Mouse (Mus musculus): ENCODE data around the gene Slc38a3. TPM values are rescaled to one million over a fixed set of nuclear protein-coding genes. Genes with fewer than 3 reads are reported as not detected.
A peak's percentile ranks its signal among the peaks of the same experiment; 100 is the strongest.

Gene Slc38a3
- total RNA-seq, 2 experiments from 2014 or later: 60.8 to 94.7 TPM

- no peak for DNase-seq
- TF ChIP-seq CTCF (IDR thresholded peaks at IDR 0.05): no peak
- H3K27ac ChIP-seq: peak overlapping the region; percentile 78
- no peak overlapping the region for H3K4me3 ChIP-seq
- intact Hi-C loops (cut with DNase I): no loop called here
Measured at GRCm38 (mm10) chr9:107702606-107703185, 33.4 kb upstream of the Slc38a3 start.

- no peak for TF ChIP-seq CTCF (IDR thresholded peaks at IDR 0.05)
- H3K27ac ChIP-seq: peak overlapping the region; percentile 78
- peak; percentile 90 for DNase-seq
- peak overlapping the region; percentile 21; the same call in 1 of the 2 replicates for H3K4me3 ChIP-seq
- intact Hi-C loops (cut with DNase I): no loop called here
Measured at GRCm38 (mm10) chr9:107701594-107701993, 32.3 kb upstream of the Slc38a3 start.

- intact Hi-C loops (cut with DNase I): no loop called here
- peak; percentile 68 for DNase-seq
Measured at GRCm38 (mm10) chr9:107700114-107700571, 30.8 kb upstream of the Slc38a3 start.

GRCm38 (mm10) chr9:107699376-107699980 is 30.1 kb upstream of the Slc38a3 start:
- H3K27ac ChIP-seq: peak overlapping the region; percentile 78
- DNase-seq: no peak
- 0 out of 2 replicates have a peak overlapping the region, but pooled peaks have one; percentile 13 for H3K4me3 ChIP-seq
- no peak for TF ChIP-seq CTCF (IDR thresholded peaks at IDR 0.05)
- intact Hi-C loops (cut with DNase I): no loop called here

More at GRCm38 (mm10) chr9:107700114-107700571, 30.8 kb upstream of the Slc38a3 start:
- peak overlapping the region; percentile 78 for H3K27ac ChIP-seq
- no peak for TF ChIP-seq CTCF (IDR thresholded peaks at IDR 0.05)
- peak overlapping the region; percentile 13; the same call in 1 of the 2 replicates for H3K4me3 ChIP-seq

GRCm38 (mm10) chr9:107698611-107699190 is 29.4 kb upstream of the Slc38a3 start:
- peak overlapping the region; percentile 78 for H3K27ac ChIP-seq
- TF ChIP-seq CTCF (IDR thresholded peaks at IDR 0.05): no peak; the same call in 1 of the 2 replicates
- intact Hi-C loops (cut with DNase I): no loop called here
- no peak overlapping the region for H3K4me3 ChIP-seq
- DNase-seq: no peak

DNA sequence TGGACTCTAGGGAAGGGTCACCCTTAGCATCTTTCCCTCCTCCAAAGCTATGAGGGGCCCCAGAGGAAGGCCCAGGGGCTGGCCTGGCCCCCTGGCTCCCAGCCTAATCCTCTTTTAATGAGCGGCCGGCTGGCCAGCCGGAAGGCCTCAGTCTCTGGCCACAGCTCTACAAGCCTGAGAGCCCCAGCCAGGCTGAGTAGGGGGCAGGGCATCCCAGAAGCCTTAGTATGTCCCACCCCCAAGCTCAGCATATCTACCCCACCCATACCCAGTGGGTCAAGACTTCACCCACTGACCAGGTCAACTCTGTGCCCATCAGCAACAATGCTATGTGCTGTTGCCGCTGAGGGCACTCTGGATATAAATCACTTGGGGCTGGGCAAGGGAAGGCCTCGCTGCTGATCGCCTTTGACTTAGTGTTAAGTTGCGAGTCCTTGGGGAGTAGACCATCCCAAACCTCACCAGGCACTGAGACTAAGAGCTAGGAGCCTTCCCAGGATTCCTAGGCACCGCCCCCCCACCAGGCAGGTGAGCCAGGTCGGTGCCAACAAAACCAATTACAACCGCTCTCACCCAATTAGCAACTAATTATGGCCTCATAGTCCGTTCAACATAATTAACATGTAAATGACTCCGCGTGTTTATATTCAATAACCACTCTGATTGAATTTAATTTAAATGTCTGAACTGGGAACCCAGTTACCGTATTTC is 28.6 kb upstream of the Slc38a3 start:
- TF ChIP-seq CTCF (IDR thresholded peaks at IDR 0.05): no peak
- no peak overlapping the region for H3K4me3 ChIP-seq

DNA sequence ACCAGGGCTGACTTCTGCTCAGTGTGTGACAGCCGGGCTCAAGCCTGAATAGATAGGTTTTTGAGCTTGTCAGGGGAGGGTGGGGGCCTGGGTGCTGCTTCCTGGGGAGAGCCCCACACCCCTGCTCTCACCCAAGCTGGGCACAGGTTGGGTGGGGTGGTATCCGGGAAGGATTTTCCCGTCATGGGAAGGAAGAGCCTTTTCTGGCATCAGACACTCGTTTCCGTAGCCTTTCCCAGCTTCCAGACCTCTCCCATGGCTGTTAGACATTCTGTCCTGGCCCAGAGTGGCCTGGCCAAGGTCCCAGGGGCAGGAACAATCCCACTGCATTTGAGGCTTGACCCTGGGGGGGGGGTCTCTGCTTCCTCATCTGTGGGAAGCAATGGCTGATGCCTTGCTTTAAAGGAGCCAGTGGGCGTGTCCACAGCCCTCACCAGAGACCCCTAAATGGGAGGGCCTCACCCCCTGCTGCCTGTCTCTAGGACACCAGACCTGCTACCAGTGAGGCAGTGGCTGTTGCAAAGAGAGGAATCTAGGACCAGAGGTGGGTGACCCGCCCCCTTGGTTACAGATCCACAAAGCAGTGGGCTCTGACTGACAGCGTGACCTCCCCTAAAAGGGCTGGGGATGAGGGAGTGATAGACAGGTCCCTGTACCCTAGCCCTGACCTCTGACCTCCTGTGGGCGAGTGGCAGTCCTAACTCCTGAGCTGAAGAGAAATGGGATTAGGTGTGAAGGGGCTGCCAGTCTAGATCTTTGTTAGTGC is 27.7 kb upstream of the Slc38a3 start:
- H3K4me3 ChIP-seq: no peak overlapping the region
- no peak for DNase-seq
- TF ChIP-seq CTCF (IDR thresholded peaks at IDR 0.05): no peak
- intact Hi-C loops (cut with DNase I): no loop called here
- peak overlapping the region; percentile 78 for H3K27ac ChIP-seq

More for the DNA sequence above, 28.6 kb upstream of the Slc38a3 start:
- DNase-seq: no peak
- intact Hi-C loops (cut with DNase I): no loop called here
- peak overlapping the region; percentile 78; the same call in 1 of the 2 replicates for H3K27ac ChIP-seq

GRCm38 (mm10) chr9:107696106-107696479 is 26.8 kb upstream of the Slc38a3 start:
- intact Hi-C loops (cut with DNase I): no loop called here
- no peak for TF ChIP-seq CTCF (IDR thresholded peaks at IDR 0.05)
- Histone ChIP-seq H3K27ac (peak overlapping the region; percentile 78), H3K4me3 (no peak overlapping the region)
- DNase-seq: no peak

DNA sequence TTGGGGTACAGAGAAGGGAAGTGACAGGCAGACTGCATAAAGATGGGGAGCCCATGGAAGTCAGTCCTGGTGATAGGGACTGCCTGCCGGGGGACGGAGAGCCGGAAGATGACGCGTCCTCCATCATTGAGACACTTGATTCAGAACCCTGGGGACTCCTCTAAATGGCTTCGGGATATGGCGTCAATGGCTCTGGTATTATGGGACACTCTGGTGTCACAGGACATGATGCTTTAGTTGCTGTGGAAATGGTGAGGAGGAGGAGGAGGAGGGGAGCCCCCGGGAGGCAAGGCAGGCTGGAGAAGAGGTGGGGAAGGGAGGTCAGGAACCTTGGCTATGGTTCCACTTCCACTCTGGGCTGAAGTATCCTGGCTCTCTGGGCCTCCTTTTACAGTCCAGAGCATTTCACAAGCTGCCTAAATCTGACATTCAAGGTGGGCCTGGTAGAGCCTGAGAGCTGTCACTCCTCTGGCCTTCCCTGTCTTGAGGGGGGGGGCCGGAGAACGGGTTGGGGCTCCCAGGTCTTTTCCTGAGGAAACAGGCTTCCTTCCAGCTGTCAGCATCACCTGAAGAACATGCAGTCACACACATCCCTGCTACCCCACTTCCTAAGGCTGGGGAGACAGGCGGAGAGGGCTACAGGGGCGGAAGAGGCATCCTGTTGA is 26.2 kb upstream of the Slc38a3 start:
- no peak overlapping the region for H3K4me3 ChIP-seq
- no peak for TF ChIP-seq CTCF (IDR thresholded peaks at IDR 0.05)
- no peak for DNase-seq
- intact Hi-C loops (cut with DNase I): no loop called here
- H3K27ac ChIP-seq: peak overlapping the region; percentile 78

DNA sequence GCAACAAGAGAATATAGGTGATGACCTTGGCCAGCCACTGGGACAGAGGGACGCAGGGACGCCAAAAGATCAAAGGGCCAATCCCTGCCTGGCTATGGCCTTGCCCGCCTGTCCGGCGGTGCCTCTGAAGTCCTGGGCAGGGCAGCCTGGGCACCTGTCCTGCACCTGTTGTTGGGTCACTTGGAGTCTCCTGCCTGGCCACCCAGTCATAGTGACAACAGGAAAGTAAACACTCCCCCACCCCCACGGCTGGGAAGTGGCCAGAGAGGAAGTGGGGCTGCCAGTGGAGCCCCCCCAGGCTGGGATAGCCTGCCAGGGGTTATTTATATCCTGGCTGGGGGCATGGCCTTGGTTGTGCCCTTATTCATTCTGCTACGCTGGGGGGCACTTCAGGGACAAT is 25.3 kb upstream of the Slc38a3 start:
- intact Hi-C loops (cut with DNase I): no loop called here
- peak; percentile 66 for DNase-seq
- no peak overlapping the region for H3K4me3 ChIP-seq
- peak overlapping the region; percentile 78 for H3K27ac ChIP-seq
- TF ChIP-seq CTCF (IDR thresholded peaks at IDR 0.05): no peak

- DNase-seq: no peak
- intact Hi-C loops (cut with DNase I): no loop called here
- TF ChIP-seq CTCF (IDR thresholded peaks at IDR 0.05): no peak
- H3K27ac ChIP-seq: no peak overlapping the region
- H3K4me3 ChIP-seq: no peak overlapping the region
Measured at GRCm38 (mm10) chr9:107693433-107693987, 24.2 kb upstream of the Slc38a3 start.

All from gastrocnemius, adult 2 months (tissue).